Mouse (Mus musculus) c-Kit-positive CD71-negative TER-119-negative erythroid progenitor cells, embryonic 14.5 days (primary cell): ENCODE data around the gene Cdk17.

ENCODE experiments used
- DNase-seq: peaks from one replicate; pipeline ENCODE4 v3.0.0-alpha.2; 2013; ENCODE audit warnings: low read depth

Gene Cdk17

GRCm38 (mm10) chr10:93160807-93161510 lies at the start of gene Cdk17:
Gene Cdk17 (plus strand): TSS chr10:93160875.
- no peak for DNase-seq

- DNase-seq, result no peak
Measured at GRCm38 (mm10) chr10:93111412-93111811, 49.3 kb upstream of the Cdk17 start.

GRCm38 (mm10) chr10:93112021-93112420 lies 48.7 kb upstream of the Cdk17 start:
- no peak for DNase-seq

GRCm38 (mm10) chr10:93113968-93114367 lies 46.7 kb upstream of the Cdk17 start:
- no peak for DNase-seq

GRCm38 (mm10) chr10:93114782-93115181 lies 45.9 kb upstream of the Cdk17 start:
- DNase-seq, result no peak

GRCm38 (mm10) chr10:93115743-93116142 lies 44.9 kb upstream of the Cdk17 start:
- no peak for DNase-seq

GRCm38 (mm10) chr10:93116636-93117035 lies 44.0 kb upstream of the Cdk17 start:
- DNase-seq, result no peak

GRCm38 (mm10) chr10:93119809-93120208 lies 40.9 kb upstream of the Cdk17 start:
- no peak for DNase-seq

GRCm38 (mm10) chr10:93121262-93121860 lies 39.3 kb upstream of the Cdk17 start:
- no peak for DNase-seq

GRCm38 (mm10) chr10:93122399-93123184 lies 38.1 kb upstream of the Cdk17 start:
- no peak for DNase-seq

- no peak for DNase-seq
Measured at GRCm38 (mm10) chr10:93123310-93123709, 37.4 kb upstream of the Cdk17 start.

GRCm38 (mm10) chr10:93123957-93124613 lies 36.6 kb upstream of the Cdk17 start:
- DNase-seq, result peak; percentile 78

GRCm38 (mm10) chr10:93126025-93126424 lies 34.6 kb upstream of the Cdk17 start:
- no peak for DNase-seq

GRCm38 (mm10) chr10:93128566-93128965 lies 32.1 kb upstream of the Cdk17 start:
- no peak for DNase-seq

- DNase-seq, result no peak
Measured at GRCm38 (mm10) chr10:93129345-93129744, 31.3 kb upstream of the Cdk17 start.

- no peak for DNase-seq
Measured at GRCm38 (mm10) chr10:93129904-93130455, 30.7 kb upstream of the Cdk17 start.

- no peak for DNase-seq
Measured at GRCm38 (mm10) chr10:93130456-93130940, 30.2 kb upstream of the Cdk17 start.

GRCm38 (mm10) chr10:93131865-93132566 lies 28.7 kb upstream of the Cdk17 start:
- DNase-seq, result no peak

GRCm38 (mm10) chr10:93138730-93139129 lies 21.9 kb upstream of the Cdk17 start:
- no peak for DNase-seq

- no peak for DNase-seq
Measured at GRCm38 (mm10) chr10:93140778-93141177, 19.9 kb upstream of the Cdk17 start.

GRCm38 (mm10) chr10:93142600-93143284 lies 17.9 kb upstream of the Cdk17 start:
- no peak for DNase-seq
